Comparison of ENCODE assay signal across 7 mouse cellular contexts in the genomic region with DNA sequence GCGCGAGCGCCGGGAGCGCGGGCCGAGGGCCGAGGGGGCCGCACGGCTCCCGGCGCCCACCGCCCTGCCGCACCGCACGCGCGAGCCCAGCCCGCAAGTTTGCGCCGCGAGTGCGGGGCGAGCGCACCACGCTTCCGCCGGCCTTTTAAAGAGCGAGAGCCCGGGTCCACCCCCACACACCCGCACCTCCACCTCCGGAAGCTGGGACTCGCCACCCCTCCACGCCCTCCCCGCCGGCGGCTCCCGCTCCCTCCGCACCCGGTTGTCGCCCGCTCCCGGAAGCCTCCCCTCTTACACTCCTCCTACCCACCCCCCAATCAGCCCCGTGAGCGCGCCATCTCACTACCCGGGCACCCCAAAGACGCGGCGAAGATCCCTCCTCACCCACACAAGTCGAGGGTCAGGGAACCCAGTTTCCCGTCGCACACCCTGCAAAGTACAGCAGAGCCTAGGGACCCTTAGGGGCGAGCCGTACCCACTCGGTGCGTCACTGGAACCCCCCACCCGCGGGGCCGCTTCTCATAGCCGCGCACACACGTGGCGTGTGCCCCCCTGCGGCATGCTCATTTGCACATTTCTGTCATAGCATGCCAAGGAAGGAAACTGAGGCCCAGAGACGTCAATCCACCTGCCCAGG. TPM values are rescaled to one million over a fixed set of nuclear protein-coding genes. Genes with fewer than 3 reads are reported as not detected.
DNase-seq lines count a peak whose midpoint lies in the region; ATAC-seq lines count a peak whose summit lies in the region.

No protein-coding gene starts in this region.

- 0% methylated on average over 53 of the region's 66 CpGs for WGBS in lung, embryonic 16.5 days
- WGBS in hindbrain, embryonic 12.5 days = under 1% methylated on average over 48 of the region's 66 CpGs
- WGBS in midbrain, embryonic 16.5 days = under 1% methylated on average over 35 of the region's 66 CpGs

- H3K4me3 ChIP-seq in lung, embryonic 16.5 days (ENCODE audit: low read length) = peak overlapping the region; percentile 57
- peak overlapping the region; percentile 70 for H3K4me3 ChIP-seq in hindbrain, embryonic 12.5 days
- H3K4me3 ChIP-seq in midbrain, embryonic 16.5 days (ENCODE audit: low read depth, low read length) = peak overlapping the region; percentile 58

- ATAC-seq in lung, embryonic 16.5 days (ENCODE audit: low read depth) = no peak
- peak; percentile 2; the same call in 1 of the 2 replicates for ATAC-seq in hindbrain, embryonic 12.5 days (ENCODE audit: low FRiP score)
- peak; percentile 14; the same call in 1 of the 2 replicates for ATAC-seq in midbrain, embryonic 16.5 days

- peaks cover 70% of the 10 kb centered on the region for H3K27me3 ChIP-seq in lung, embryonic 16.5 days (ENCODE audit: control insufficient read depth, insufficient read depth, low read depth, low read length)
- peaks cover 59% of the 10 kb centered on the region for H3K27me3 ChIP-seq in hindbrain, embryonic 12.5 days
- no peaks in the 10 kb centered on the region for H3K27me3 ChIP-seq in midbrain, embryonic 16.5 days (ENCODE audit: control insufficient read depth, insufficient read depth, low read depth, low read length)

- H3K4me2 ChIP-seq in lung, embryonic 16.5 days (ENCODE audit: low read depth, low read length) = peak overlapping the region; percentile 98
- peak overlapping the region; percentile 99 for H3K4me2 ChIP-seq in hindbrain, embryonic 12.5 days (replicated peaks)
- peak overlapping the region; percentile 68 for H3K4me2 ChIP-seq in midbrain, embryonic 16.5 days (ENCODE audit: low read length)

- no peaks in the 10 kb centered on the region for H3K9me3 ChIP-seq in lung, embryonic 16.5 days (ENCODE audit: control insufficient read depth, low read length)
- H3K9me3 ChIP-seq in hindbrain, embryonic 12.5 days (replicated peaks) = no peaks in the 10 kb centered on the region
- no peaks in the 10 kb centered on the region for H3K9me3 ChIP-seq in midbrain, embryonic 16.5 days (replicated peaks; ENCODE audit: control insufficient read depth, low read length, poor library complexity, severe bottlenecking)

- H3K27ac ChIP-seq in lung, embryonic 16.5 days (ENCODE audit: low read length) = no peak overlapping the region
- H3K27ac ChIP-seq in hindbrain, embryonic 12.5 days = peak overlapping the region; percentile 79; the same call in 1 of the 2 replicates
- H3K27ac ChIP-seq in midbrain, embryonic 16.5 days (ENCODE audit: low read length) = peak overlapping the region; percentile 53

- no peaks in the 10 kb centered on the region for H3K36me3 ChIP-seq in lung, embryonic 16.5 days (ENCODE audit: control insufficient read depth, insufficient read depth, low read length)
- no peaks in the 10 kb centered on the region for H3K36me3 ChIP-seq in hindbrain, embryonic 12.5 days
- no peaks in the 10 kb centered on the region for H3K36me3 ChIP-seq in midbrain, embryonic 16.5 days (ENCODE audit: control insufficient read depth, insufficient read depth, low read length)

- peaks cover 13% of the 10 kb centered on the region for H3K4me1 ChIP-seq in lung, embryonic 16.5 days (replicated peaks; ENCODE audit: control insufficient read depth, insufficient read depth, low read length)
- peaks cover 50% of the 10 kb centered on the region for H3K4me1 ChIP-seq in hindbrain, embryonic 12.5 days
- peaks cover 18% of the 10 kb centered on the region for H3K4me1 ChIP-seq in midbrain, embryonic 16.5 days (ENCODE audit: control insufficient read depth, insufficient read depth, low read length)

- H3K9ac ChIP-seq in lung, embryonic 16.5 days (ENCODE audit: low read length) = peak overlapping the region; percentile 38
- peak overlapping the region; percentile 81 for H3K9ac ChIP-seq in hindbrain, embryonic 12.5 days
- peak overlapping the region; percentile 89 for H3K9ac ChIP-seq in midbrain, embryonic 16.5 days (ENCODE audit: low read depth, low read length)

- no peak for DNase-seq in lung, postnatal 4 days
- peak; percentile 80 to 83 for DNase-seq in cerebellum, postnatal 10 days
- DNase-seq in ovary, postnatal 36 days (ENCODE audit: low spot score) = no peak
- DNase-seq in layer of hippocampus, postnatal 36 days = no peak

RNA-seq across cellular contexts. Expression of gene Grm4, which starts 7.8 kb away (rescaled TPM):
- polyA plus RNA-seq in lung, embryonic 16.5 days (2015; fragmentation: Nextera tagmentation; extraction: Ambion mirVana) = 0.13 and 0.24 TPM in 2 replicates
- polyA plus RNA-seq in hindbrain, embryonic 12.5 days (2016; fragmentation: Nextera tagmentation; extraction: Ambion mirVana) = 3.7 and 4.2 TPM in 2 replicates
- 7.5 and 11.0 TPM in 2 replicates for polyA plus RNA-seq in midbrain, embryonic 16.5 days (2015; fragmentation: Nextera tagmentation; extraction: Ambion mirVana)
- 1 to 10 TPM; 8.9 to 9.6 TPM for total RNA-seq in layer of hippocampus, postnatal 36 days (2021)

RNA-seq across cellular contexts. Expression of gene Hmga1, which starts 42.9 kb away (rescaled TPM):
- 195 and 215 TPM in 2 replicates for polyA plus RNA-seq in lung, embryonic 16.5 days (2015; fragmentation: Nextera tagmentation; extraction: Ambion mirVana)
- polyA plus RNA-seq in hindbrain, embryonic 12.5 days (2016; fragmentation: Nextera tagmentation; extraction: Ambion mirVana) = 161 and 162 TPM in 2 replicates
- 124 and 134 TPM in 2 replicates for polyA plus RNA-seq in midbrain, embryonic 16.5 days (2015; fragmentation: Nextera tagmentation; extraction: Ambion mirVana)
- 10 to 100 TPM; 35.2 to 36.0 TPM for total RNA-seq in layer of hippocampus, postnatal 36 days (2021)

RNA-seq across cellular contexts. Expression of gene AI413582, which starts 52.2 kb away (rescaled TPM):
- 17.6 and 19.1 TPM in 2 replicates for polyA plus RNA-seq in lung, embryonic 16.5 days (2015; fragmentation: Nextera tagmentation; extraction: Ambion mirVana)
- polyA plus RNA-seq in hindbrain, embryonic 12.5 days (2016; fragmentation: Nextera tagmentation; extraction: Ambion mirVana) = 19.8 and 21.9 TPM in 2 replicates
- 55.4 and 65.8 TPM in 2 replicates for polyA plus RNA-seq in midbrain, embryonic 16.5 days (2015; fragmentation: Nextera tagmentation; extraction: Ambion mirVana)
- 10 to 100 TPM; 62.6 to 63.9 TPM for total RNA-seq in layer of hippocampus, postnatal 36 days (2021)

Comparison
In these comparisons a context has a peak if more than half of its experiments do, and no peak if none do; other contexts are left out.
1. H3K9ac ChIP-seq: peak in every context shown above with its lines; median percentile 89 in midbrain, embryonic 16.5 days; 81 in hindbrain, embryonic 12.5 days; 38 in lung, embryonic 16.5 days.
2. DNase-seq: peak in cerebellum, postnatal 10 days (2 of 2); none in lung, postnatal 4 days (0 of 2), ovary, postnatal 36 days (single experiment) and layer of hippocampus, postnatal 36 days (0 of 2).
3. Peak in every context shown above with its lines, with median percentiles within 50 percentile points of each other: H3K4me2 ChIP-seq and H3K4me3 ChIP-seq.